Mouse (Mus musculus) MEL (cell line): ENCODE results near the gene Rbm43. TPM values are rescaled to one million over a fixed set of nuclear protein-coding genes. Genes with fewer than 3 reads are reported as not detected.

Experiments
- DNase-seq: peaks from one replicate; pipeline ENCODE4 v3.0.0; 2011; ENCODE audit warnings: low read depth, low spot score
- H3K27ac ChIP-seq: 2 replicates; pipeline ENCODE4 v1.5.1; 2012; ENCODE audit warnings: low read depth, mild to moderate bottlenecking, control low read depth, low read length, moderate library complexity; ENCODE audit not compliant: control insufficient read depth
- H3K27me3 ChIP-seq, 2 experiments: fragments of 150-350 bp in 1 of 2; sonication (generic) in 1 of 2; 2 replicates each; pipeline ENCODE4 v1.6.1; 2012; ENCODE audit warnings: low read length in 2 of 2, mild to moderate bottlenecking in 2 of 2, improper control_type of control experiment in 1 of 2, moderate library complexity in 1 of 2; ENCODE audit not compliant: insufficient read depth in 2 of 2, control insufficient read depth in 1 of 2
- H3K36me3 ChIP-seq, 2 experiments: 2 replicates each; pipeline ENCODE4 v1.6.1; 2012 to 2014; ENCODE audit warnings: low read length in 2 of 2, improper control_type of control experiment in 1 of 2, inconsistent platforms in 1 of 2, mild to moderate bottlenecking in 1 of 2; ENCODE audit not compliant: insufficient read depth in 2 of 2, control insufficient read depth in 1 of 2
- H3K4me1 ChIP-seq, 2 experiments: fragments of 150-350 bp in 1 of 2; sonication (generic) in 1 of 2; 2 replicates each; pipeline ENCODE4 v1.6.1; 2012; ENCODE audit warnings: low read length in 2 of 2, improper control_type of control experiment in 1 of 2, mild to moderate bottlenecking in 1 of 2; ENCODE audit not compliant: insufficient read depth in 2 of 2, control insufficient read depth in 1 of 2
- H3K4me3 ChIP-seq, 2 experiments: fragments of 150-350 bp in 1 of 2; sonication (generic) in 1 of 2; 2 replicates each; pipeline ENCODE4 v1.5.1; 2012; ENCODE audit warnings: low read depth in 2 of 2, low read length in 2 of 2, mild to moderate bottlenecking in 2 of 2, moderate library complexity in 2 of 2, control low read depth in 1 of 2, improper control_type of control experiment in 1 of 2; ENCODE audit not compliant: control insufficient read depth in 1 of 2, insufficient read depth in 1 of 2
- H3K79me2 ChIP-seq: 2 replicates; pipeline ENCODE4 v1.6.1; 2012; ENCODE audit warnings: mild to moderate bottlenecking, low read length, moderate library complexity; ENCODE audit not compliant: control insufficient read depth, poor library complexity, insufficient read depth
- H3K9ac ChIP-seq: 2 replicates; pipeline ENCODE4 v1.6.1; 2012; ENCODE audit warnings: low read depth, mild to moderate bottlenecking, control low read depth, low read length, moderate library complexity; ENCODE audit not compliant: control insufficient read depth, poor library complexity, severe bottlenecking
- H3K9me3 ChIP-seq: fragments of 150-350 bp; sonication (generic); replicated peaks from 2 replicates; pipeline ENCODE4 v1.6.1; 2012; ENCODE audit warnings: mild to moderate bottlenecking, low read length, improper control_type of control experiment, moderate library complexity; ENCODE audit not compliant: insufficient read depth
- CHD2 ChIP-seq: IDR thresholded peaks from 2 replicates; pipeline ENCODE4 v1.6.1; 2011; ENCODE audit warnings: low read length, improper control_type of control experiment
- ELF1 ChIP-seq: IDR thresholded peaks from 2 replicates; pipeline ENCODE4 v1.6.1; 2014; ENCODE audit warnings: low read depth, mild to moderate bottlenecking, inconsistent platforms, low read length, improper control_type of control experiment, moderate library complexity
- ETS1 ChIP-seq: IDR thresholded peaks from 2 replicates; pipeline ENCODE4 v1.6.1; 2012; ENCODE audit warnings: low read depth, mild to moderate bottlenecking, inconsistent platforms, low read length, improper control_type of control experiment, moderate library complexity
- HCFC1 ChIP-seq: IDR thresholded peaks from 2 replicates; pipeline ENCODE4 v1.6.1; 2012; ENCODE audit warnings: low read depth, mild to moderate bottlenecking, inconsistent platforms, low read length, improper control_type of control experiment, moderate library complexity
- JUND ChIP-seq: IDR thresholded peaks from 2 replicates; pipeline ENCODE4 v1.6.1; 2011; ENCODE audit warnings: low read depth, mild to moderate bottlenecking, improper control_type of control experiment, low read length
- MAX ChIP-seq: IDR thresholded peaks from 2 replicates; pipeline ENCODE4 v1.6.1; 2011; ENCODE audit warnings: low read length, improper control_type of control experiment
- MXI1 ChIP-seq: IDR thresholded peaks from 2 replicates; pipeline ENCODE4 v1.6.1; 2011; ENCODE audit warnings: mild to moderate bottlenecking, low read depth, low read length, improper control_type of control experiment
- NELFE ChIP-seq: IDR thresholded peaks from 2 replicates; pipeline ENCODE4 v1.6.1; 2011; ENCODE audit warnings: low read depth, low read length, improper control_type of control experiment
- NRF1 ChIP-seq: IDR thresholded peaks from 2 replicates; pipeline ENCODE4 v1.6.1; 2014; ENCODE audit warnings: low read depth, mild to moderate bottlenecking, inconsistent platforms, low read length, improper control_type of control experiment, moderate library complexity; ENCODE audit not compliant: poor library complexity, insufficient read depth, severe bottlenecking
- POLR2A ChIP-seq, 2 experiments: IDR thresholded peaks; 2 replicates each; pipeline ENCODE4 v1.6.1; 2011 to 2012; ENCODE audit warnings: low read length in 2 of 2, mild to moderate bottlenecking in 2 of 2, control low read depth in 1 of 2, improper control_type of control experiment in 1 of 2, low read depth in 1 of 2, moderate library complexity in 1 of 2; ENCODE audit not compliant: control insufficient read depth in 1 of 2, insufficient read depth in 1 of 2, poor library complexity in 1 of 2
- RCOR1 ChIP-seq: IDR thresholded peaks from 2 replicates; pipeline ENCODE4 v1.6.1; 2012; ENCODE audit warnings: low read depth, mild to moderate bottlenecking, inconsistent platforms, low read length, improper control_type of control experiment
- SIN3A ChIP-seq: IDR thresholded peaks from 2 replicates; pipeline ENCODE4 v1.6.1; 2012; ENCODE audit warnings: low read length, improper control_type of control experiment, inconsistent platforms
- SMC3 ChIP-seq: IDR thresholded peaks from 2 replicates; pipeline ENCODE4 v1.6.1; 2011; ENCODE audit warnings: low read depth, low read length, improper control_type of control experiment
- TBP ChIP-seq: IDR thresholded peaks from 2 replicates; pipeline ENCODE4 v1.8.0; 2011; ENCODE audit warnings: low read depth, low read length, improper control_type of control experiment
- TCF12 ChIP-seq: IDR thresholded peaks from 2 replicates; pipeline ENCODE4 v1.6.1; 2014; ENCODE audit warnings: low read depth, mild to moderate bottlenecking, inconsistent platforms, low read length, improper control_type of control experiment, moderate library complexity
- ZC3H11A ChIP-seq: IDR thresholded peaks from 2 replicates; pipeline ENCODE4 v1.6.1; 2012; ENCODE audit warnings: low read depth, mild to moderate bottlenecking, inconsistent platforms, low read length, improper control_type of control experiment
- ZMIZ1 ChIP-seq: IDR thresholded peaks from 2 replicates; pipeline ENCODE4 v1.6.1; 2012; ENCODE audit warnings: low read depth, mild to moderate bottlenecking, inconsistent platforms, low read length, improper control_type of control experiment, moderate library complexity
- polyA plus RNA-seq, 2 experiments: library from polyadenylated mRNA; stranded (reverse) in 1 of 2; unstranded in 1 of 2; fragments of >175 nt in 1 of 2; fragments of >200 nt in 1 of 2; gene quantifications; 2 replicates each; pipeline versions ENCODE4 v1.2.1 to v1.2.4; 2012; ENCODE audit warnings: low replicate concordance in 2 of 2, low read depth in 1 of 2; ENCODE audit not compliant: insufficient read length in 2 of 2, insufficient read depth in 1 of 2, missing spikeins in 1 of 2
- total RNA-seq: library from RNA; depleted of rRNA; stranded (reverse); fragments of 300-350 nt; gene quantifications from 2 replicates; pipeline ENCODE4 v1.2.3, GENCODE M21; 2012

Gene Rbm43
- total and polyA plus RNA-seq, 3 experiments: 37.9 to 321 (median 64.3) TPM

- H3K9me3 ChIP-seq: no peaks in the 10 kb centered on the region
- peak overlapping the region; percentile 73 to 77 for H3K4me3 ChIP-seq
- peak; percentile 79 for DNase-seq
- no peaks in the 10 kb centered on the region; a peak in 1 of 4 replicates for H3K4me1 ChIP-seq
- peak; percentile 57; the same call in 1 of the 2 replicates for TF ChIP-seq ETS1
- no peak for TF ChIP-seq TCF12
- TF ChIP-seq ZC3H11A: 0 out of 2 replicates have a peak, but pooled peaks have one; percentile 1
- TF ChIP-seq MAX: 0 out of 2 replicates have a peak, but pooled peaks have one; percentile 3
- TF ChIP-seq MXI1: 0 out of 2 replicates have a peak, but pooled peaks have one; percentile 16
- TF ChIP-seq ZMIZ1: 0 out of 2 replicates have a peak, but pooled peaks have one; percentile 31
- peak; percentile 10; the same call in 1 of the 2 replicates for TF ChIP-seq SIN3A
- peak; percentile 42 to 52; a peak in 2 of 4 replicates for TF ChIP-seq POLR2A (IDR thresholded peaks at IDR 0.05; ENCODE audit: control insufficient read depth in 1 of 2, insufficient read depth in 1 of 2, low read depth in 1 of 2, low read length in 2 of 2, poor library complexity in 1 of 2)
- TF ChIP-seq SMC3: no peak
- peak; percentile 47; the same call in 1 of the 2 replicates for TF ChIP-seq TBP
- peak; percentile 8; the same call in 1 of the 2 replicates for TF ChIP-seq NELFE
- TF ChIP-seq NRF1: no peak
- TF ChIP-seq ELF1: peak; percentile 64; the same call in 1 of the 2 replicates
- TF ChIP-seq HCFC1: peak; percentile 22; the same call in 1 of the 2 replicates
- H3K79me2 ChIP-seq: no peaks in the 10 kb centered on the region
- H3K36me3 ChIP-seq: peaks cover 0 to 3% of the 10 kb centered on the region in 2 experiments; a peak in 1 of 4 replicates
- H3K27ac ChIP-seq: peak overlapping the region; percentile 91
- peak overlapping the region; percentile 81 for H3K9ac ChIP-seq
- H3K27me3 ChIP-seq: no peaks in the 10 kb centered on the region
These were observed 37.9 kb upstream of the Rbm43 start for GRCm38 (mm10) chr2:51972641-51973409.

GRCm38 (mm10) chr2:51972142-51972541 is 37.2 kb upstream of the Rbm43 start:
- H3K9me3 ChIP-seq: no peaks in the 10 kb centered on the region
- peak overlapping the region; percentile 73 to 77 for H3K4me3 ChIP-seq
- peaks cover 0 to 3% of the 10 kb centered on the region in 2 experiments; a peak in 1 of 4 replicates for H3K36me3 ChIP-seq
- peak overlapping the region; percentile 81 for H3K9ac ChIP-seq
- TF ChIP-seq POLR2A (IDR thresholded peaks at IDR 0.05; ENCODE audit: control insufficient read depth in 1 of 2, insufficient read depth in 1 of 2, low read depth in 1 of 2, low read length in 2 of 2, poor library complexity in 1 of 2) (peak in 1 of 2 experiments; percentile 57; a peak in 2 of 4 replicates), ELF1 (peak; percentile 31; the same call in 1 of the 2 replicates), ZMIZ1 (0 out of 2 replicates have a peak, but pooled peaks have one; percentile 41), JUND (no peak), TBP (peak; percentile 90), RCOR1 (peak; percentile 95), CHD2 (no peak), ETS1 (peak; percentile 52; the same call in 1 of the 2 replicates)
- no peaks in the 10 kb centered on the region for H3K27me3 ChIP-seq
- DNase-seq: peak; percentile 94
- no peaks in the 10 kb centered on the region for H3K79me2 ChIP-seq
- no peaks in the 10 kb centered on the region; a peak in 1 of 4 replicates for H3K4me1 ChIP-seq
- peak overlapping the region; percentile 91 for H3K27ac ChIP-seq
